Comparison of ENCODE assay signal across 8 mouse cellular contexts in genomic region chr19:6968491-6969271, GRCm38 (mm10). TPM values are rescaled to one million over a fixed set of nuclear protein-coding genes. Genes with fewer than 3 reads are reported as not detected.
DNase-seq lines count a peak whose midpoint lies in the region; ATAC-seq and TF ChIP-seq lines count a peak whose summit lies in the region.

No protein-coding gene starts in this region.

- peaks cover 26 to 35% of the 10 kb centered on the region in 2 experiments for H3K4me1 ChIP-seq in heart, embryonic 14.5 days (ENCODE audit: control insufficient read depth in 2 of 2, insufficient read depth in 2 of 2, low read length in 2 of 2)
- H3K4me1 ChIP-seq in cortical plate, adult 2 months (ENCODE audit: control insufficient read depth, insufficient read depth, low read length): no peaks in the 10 kb centered on the region
- H3K4me1 ChIP-seq in intestine, embryonic 16.5 days (ENCODE audit: control insufficient read depth, insufficient read depth, low read length): peaks cover 52% of the 10 kb centered on the region
- H3K4me1 ChIP-seq in lung, embryonic 14.5 days (ENCODE audit: insufficient read depth): peaks cover 13% of the 10 kb centered on the region

- peak overlapping the region in 1 of 2 experiments; percentile 41; a peak in 2 of 4 replicates for H3K27ac ChIP-seq in heart, embryonic 14.5 days (replicated peaks in 1 of 2; ENCODE audit: control insufficient read depth in 1 of 2, insufficient read depth in 1 of 2, low read depth in 2 of 2, low read length in 2 of 2)
- H3K27ac ChIP-seq in cortical plate, adult 2 months (ENCODE audit: insufficient read depth, low read length): no peak overlapping the region
- peak overlapping the region; percentile 96 for H3K27ac ChIP-seq in intestine, embryonic 16.5 days (ENCODE audit: low read length)
- H3K27ac ChIP-seq in lung, embryonic 14.5 days (ENCODE audit: low read depth): peak overlapping the region; percentile 42; the same call in 1 of the 2 replicates

- H3K9ac ChIP-seq in heart, embryonic 14.5 days (ENCODE audit: low read length): peak overlapping the region; percentile 81
- H3K9ac ChIP-seq in intestine, embryonic 16.5 days (ENCODE audit: low read depth, low read length): peak overlapping the region; percentile 94
- peak overlapping the region; percentile 71 for H3K9ac ChIP-seq in lung, embryonic 14.5 days

- H3K27me3 ChIP-seq in heart, embryonic 14.5 days (ENCODE audit: control insufficient read depth, insufficient read depth, low read length): no peaks in the 10 kb centered on the region
- no peaks in the 10 kb centered on the region for H3K27me3 ChIP-seq in intestine, embryonic 16.5 days (replicated peaks; ENCODE audit: control insufficient read depth, insufficient read depth, low read length)
- H3K27me3 ChIP-seq in lung, embryonic 14.5 days (ENCODE audit: insufficient read depth, low read length): no peaks in the 10 kb centered on the region

- H3K36me3 ChIP-seq in heart, embryonic 14.5 days (ENCODE audit: control insufficient read depth, insufficient read depth, low read length): peaks cover 29% of the 10 kb centered on the region
- H3K36me3 ChIP-seq in intestine, embryonic 16.5 days (ENCODE audit: control insufficient read depth, insufficient read depth, low read length): peaks cover 21% of the 10 kb centered on the region
- peaks cover 31% of the 10 kb centered on the region for H3K36me3 ChIP-seq in lung, embryonic 14.5 days (ENCODE audit: insufficient read depth)

- H3K4me2 ChIP-seq in heart, embryonic 14.5 days (ENCODE audit: low read length): peak overlapping the region; percentile 70
- H3K4me2 ChIP-seq in intestine, embryonic 16.5 days (ENCODE audit: low read depth, low read length): peak overlapping the region; percentile 80
- peak overlapping the region; percentile 89 for H3K4me2 ChIP-seq in lung, embryonic 14.5 days

- TF ChIP-seq POLR2A in cortical plate, adult 2 months (IDR thresholded peaks at IDR 0.05; ENCODE audit: extremely low read depth, insufficient read depth, low read length): no peak

- H3K9me3 ChIP-seq in heart, embryonic 14.5 days (ENCODE audit: control insufficient read depth, low read length): no peaks in the 10 kb centered on the region
- H3K9me3 ChIP-seq in intestine, embryonic 16.5 days (ENCODE audit: control insufficient read depth, low read length): no peaks in the 10 kb centered on the region
- no peaks in the 10 kb centered on the region for H3K9me3 ChIP-seq in lung, embryonic 14.5 days (ENCODE audit: low read depth, low read length)

- no peak for ATAC-seq in heart, embryonic 14.5 days (ENCODE audit: insufficient number of reproducible peaks, insufficient read depth, low FRiP score, low read depth)
- ATAC-seq in intestine, embryonic 16.5 days: peak; percentile 91
- ATAC-seq in lung, embryonic 14.5 days (ENCODE audit: insufficient read depth): no peak
- no peak; the same call in 1 of the 2 replicates for ATAC-seq in granulocyte monocyte progenitor cell, adult 5-6 weeks (replicated peaks; ENCODE audit: poor library complexity, severe bottlenecking)

- no peak for TF ChIP-seq CTCF in cortical plate, adult 2 months (IDR thresholded peaks at IDR 0.05; ENCODE audit: extremely low read depth, insufficient read depth, low read length)
- no peak for TF ChIP-seq CTCF in lung, embryonic 14.5 days (IDR thresholded peaks at IDR 0.05; ENCODE audit: low read depth)

- DNase-seq in heart, adult 8-10 months (ENCODE audit: low spot score): no peak
- DNase-seq in lung, embryonic 14.5 days: peak; percentile 45
- DNase-seq in testis, postnatal 10 days (ENCODE audit: low spot score): peak; percentile 79
- no peak for DNase-seq in layer of hippocampus, adult 11-12 months (ENCODE audit: low spot score)

- WGBS in heart, embryonic 14.5 days: 11% methylated on average over 15 of the region's 15 CpGs
- WGBS in intestine, embryonic 16.5 days: 7% methylated on average over 15 of the region's 15 CpGs
- WGBS in lung, embryonic 14.5 days: 5% methylated on average over 15 of the region's 15 CpGs

- peak overlapping the region; percentile 66 to 74 for H3K4me3 ChIP-seq in heart, embryonic 14.5 days (ENCODE audit: control insufficient read depth in 1 of 2, insufficient read depth in 1 of 2, low read depth in 1 of 2, low read length in 2 of 2)
- H3K4me3 ChIP-seq in cortical plate, adult 2 months (ENCODE audit: insufficient read depth, low read length): peak overlapping the region; percentile 19; the same call in 1 of the 2 replicates
- H3K4me3 ChIP-seq in intestine, embryonic 16.5 days (ENCODE audit: low read length): peak overlapping the region; percentile 83
- peak overlapping the region; percentile 70 for H3K4me3 ChIP-seq in lung, embryonic 14.5 days (ENCODE audit: low read depth, low read length)

RNA-seq across cellular contexts. Expression of gene Ppp1r14b, which starts 6.1 kb away (rescaled TPM):
- polyA plus RNA-seq in heart, embryonic 14.5 days (2014; fragmentation: Nextera tagmentation; extraction: Ambion mirVana): 170 and 184 TPM in 2 replicates
- total RNA-seq in heart, adult 8-10 months (2022): 100 to 1,000 TPM in 1 of 4 experiments, 10 to 100 TPM in 3; 75.4 to 112 (median 91.3) TPM
- polyA plus RNA-seq in cortical plate, adult 2 months (2012; rRNA removed): 48.3 and 49.4 TPM in 2 replicates
- polyA plus RNA-seq in intestine, embryonic 16.5 days (2015; fragmentation: Nextera tagmentation; extraction: Ambion mirVana): 57.9 and 58.2 TPM in 2 replicates
- 218 and 224 TPM in 2 replicates for polyA plus RNA-seq in lung, embryonic 14.5 days (2014; fragmentation: Nextera tagmentation; extraction: Ambion mirVana)
- total RNA-seq in granulocyte monocyte progenitor cell, adult 5-6 weeks (2014; fragmentation: Nextera tagmentation): 194 and 276 TPM in 2 replicates
- 94.5 and 105 TPM in 2 replicates for total RNA-seq in granulocyte monocyte progenitor cell, adult 5-6 weeks (2017)

RNA-seq across cellular contexts. Expression of gene Plcb3, which starts 7.6 kb away (rescaled TPM):
- polyA plus RNA-seq in heart, embryonic 14.5 days (2014; fragmentation: Nextera tagmentation; extraction: Ambion mirVana): 15.2 and 16.8 TPM in 2 replicates
- total RNA-seq in heart, adult 8-10 months (2022): 10 to 100 TPM; 15.6 to 16.2 (median 15.6) TPM
- 17.4 and 18.4 TPM in 2 replicates for polyA plus RNA-seq in cortical plate, adult 2 months (2012; rRNA removed)
- 198 and 222 TPM in 2 replicates for polyA plus RNA-seq in intestine, embryonic 16.5 days (2015; fragmentation: Nextera tagmentation; extraction: Ambion mirVana)
- 53.3 and 55.9 TPM in 2 replicates for polyA plus RNA-seq in lung, embryonic 14.5 days (2014; fragmentation: Nextera tagmentation; extraction: Ambion mirVana)
- total RNA-seq in granulocyte monocyte progenitor cell, adult 5-6 weeks (2014; fragmentation: Nextera tagmentation): 8.0 and 14.6 TPM in 2 replicates
- 7.1 and 10.9 TPM in 2 replicates for total RNA-seq in granulocyte monocyte progenitor cell, adult 5-6 weeks (2017)

RNA-seq across cellular contexts. Expression of gene Fkbp2, which starts 11.6 kb away (rescaled TPM):
- 64.2 and 65.1 TPM in 2 replicates for polyA plus RNA-seq in heart, embryonic 14.5 days (2014; fragmentation: Nextera tagmentation; extraction: Ambion mirVana)
- 10 to 100 TPM; 17.2 to 23.1 (median 20.9) TPM for total RNA-seq in heart, adult 8-10 months (2022)
- 215 and 217 TPM in 2 replicates for polyA plus RNA-seq in cortical plate, adult 2 months (2012; rRNA removed)
- polyA plus RNA-seq in intestine, embryonic 16.5 days (2015; fragmentation: Nextera tagmentation; extraction: Ambion mirVana): 176 and 195 TPM in 2 replicates
- polyA plus RNA-seq in lung, embryonic 14.5 days (2014; fragmentation: Nextera tagmentation; extraction: Ambion mirVana): 84.4 and 84.8 TPM in 2 replicates
- 98.9 and 160 TPM in 2 replicates for total RNA-seq in granulocyte monocyte progenitor cell, adult 5-6 weeks (2014; fragmentation: Nextera tagmentation)
- total RNA-seq in granulocyte monocyte progenitor cell, adult 5-6 weeks (2017): 173 and 197 TPM in 2 replicates

RNA-seq across cellular contexts. Expression of gene Vegfb, which starts 18.8 kb away (rescaled TPM):
- 141 and 153 TPM in 2 replicates for polyA plus RNA-seq in heart, embryonic 14.5 days (2014; fragmentation: Nextera tagmentation; extraction: Ambion mirVana)
- total RNA-seq in heart, adult 8-10 months (2022): 100 to 1,000 TPM; 488 to 525 (median 495) TPM
- 99.6 and 107 TPM in 2 replicates for polyA plus RNA-seq in cortical plate, adult 2 months (2012; rRNA removed)
- polyA plus RNA-seq in intestine, embryonic 16.5 days (2015; fragmentation: Nextera tagmentation; extraction: Ambion mirVana): 18.3 and 21.5 TPM in 2 replicates
- 42.5 and 44.6 TPM in 2 replicates for polyA plus RNA-seq in lung, embryonic 14.5 days (2014; fragmentation: Nextera tagmentation; extraction: Ambion mirVana)
- 27.6 and 35.2 TPM in 2 replicates for total RNA-seq in granulocyte monocyte progenitor cell, adult 5-6 weeks (2014; fragmentation: Nextera tagmentation)
- total RNA-seq in granulocyte monocyte progenitor cell, adult 5-6 weeks (2017): 6.2 and 7.4 TPM in 2 replicates

RNA-seq across cellular contexts. Expression of gene Dnajc4, which starts 23.7 kb away (rescaled TPM):
- polyA plus RNA-seq in heart, embryonic 14.5 days (2014; fragmentation: Nextera tagmentation; extraction: Ambion mirVana): 40.0 and 42.9 TPM in 2 replicates
- total RNA-seq in heart, adult 8-10 months (2022): 10 to 100 TPM; 48.7 to 62.9 (median 53.7) TPM
- polyA plus RNA-seq in cortical plate, adult 2 months (2012; rRNA removed): 39.1 and 40.3 TPM in 2 replicates
- polyA plus RNA-seq in intestine, embryonic 16.5 days (2015; fragmentation: Nextera tagmentation; extraction: Ambion mirVana): 26.9 and 29.5 TPM in 2 replicates
- 18.6 and 22.8 TPM in 2 replicates for polyA plus RNA-seq in lung, embryonic 14.5 days (2014; fragmentation: Nextera tagmentation; extraction: Ambion mirVana)
- 6.4 and 16.5 TPM in 2 replicates for total RNA-seq in granulocyte monocyte progenitor cell, adult 5-6 weeks (2014; fragmentation: Nextera tagmentation)
- 7.9 and 11.8 TPM in 2 replicates for total RNA-seq in granulocyte monocyte progenitor cell, adult 5-6 weeks (2017)

Comparison
In these comparisons a context has a peak if more than half of its experiments do, and no peak if none do; other contexts are left out.
1. H3K4me3 ChIP-seq: peak in every context shown above with its lines; median percentile 83 in intestine, embryonic 16.5 days; 70 in heart, embryonic 14.5 days; 70 in lung, embryonic 14.5 days; 19 in cortical plate, adult 2 months.
2. DNase-seq: peak in lung, embryonic 14.5 days (single experiment) and testis, postnatal 10 days (single experiment); none in heart, adult 8-10 months (single experiment) and layer of hippocampus, adult 11-12 months (single experiment).
3. Peak in every context shown above with its lines, with median percentiles within 50 percentile points of each other: H3K4me2 ChIP-seq and H3K9ac ChIP-seq.